Mouse (Mus musculus) forebrain, embryonic 10.5 days (tissue): ENCODE results near the gene Dock4. TPM values are rescaled to one million over a fixed set of nuclear protein-coding genes. Genes with fewer than 3 reads are reported as not detected.

Source experiments
- DNase-seq: peaks from one replicate; pipeline ENCODE4 v3.0.0-alpha.2; 2017; ENCODE audit warnings: low spot score; ENCODE audit errors: extremely low spot score
- H3K27ac ChIP-seq: fragments of 300-500 bp; sonication (generic); 2 replicates; pipeline ENCODE4 v1.5.1; 2016; ENCODE audit warnings: mild to moderate bottlenecking
- H3K27me3 ChIP-seq: fragments of 300-500 bp; sonication (generic); 2 replicates; pipeline ENCODE4 v1.6.1; 2016; ENCODE audit warnings: mild to moderate bottlenecking; ENCODE audit not compliant: poor library complexity, severe bottlenecking
- H3K36me3 ChIP-seq: fragments of 300-500 bp; sonication (generic); replicated peaks from 2 replicates; pipeline ENCODE4 v1.6.1; 2016; ENCODE audit warnings: mild to moderate bottlenecking, moderate library complexity
- H3K4me1 ChIP-seq: fragments of 300-500 bp; sonication (generic); 2 replicates; pipeline ENCODE4 v1.6.1; 2016
- H3K4me3 ChIP-seq: fragments of 300-500 bp; sonication (generic); 2 replicates; pipeline ENCODE4 v1.5.1; 2016; ENCODE audit warnings: mild to moderate bottlenecking, moderate library complexity
- H3K9me3 ChIP-seq: fragments of 300-500 bp; sonication (generic); 2 replicates; pipeline ENCODE4 v1.6.1; 2016; ENCODE audit warnings: mild to moderate bottlenecking, moderate library complexity
- WGBS: fragments of 180-500 bp; shearing (Covaris S2); methylation state at CpG from one replicate; pipeline ENCODE4 v1.1.7; 2016; 5-methylcytosine and 5-hydroxymethylcytosine counted together
- polyA plus RNA-seq: library from polyadenylated mRNA; unstranded; fragments of >200 nt; fragmentation: Nextera tagmentation; extraction: Ambion mirVana; gene quantifications from 2 replicates; pipeline ENCODE4 v1.2.1, GENCODE M21; 2016

Dock4 gene
- polyA plus RNA-seq, 1 experiment from 2014 or later, result 16.2 TPM

GRCm38 (mm10) chr12:40789379-40790361, 343.9 kb downstream of the Dock4 start:
- Histone ChIP-seq H3K27me3 (peaks cover 13% of the 10 kb centered on the region), H3K27ac (no peak overlapping the region), H3K4me3 (no peak overlapping the region), H3K4me1 (peaks cover 54% of the 10 kb centered on the region), H3K9me3 (no peaks in the 10 kb centered on the region), H3K36me3 (no peaks in the 10 kb centered on the region)
- DNase-seq, result no peak
- 57% methylated on average over 10 of the region's 10 CpGs for WGBS

- WGBS, result 71% methylated on average over 5 of the region's 5 CpGs
- H3K27me3 ChIP-seq, result peaks cover 21% of the 10 kb centered on the region
- peaks cover 60% of the 10 kb centered on the region for H3K4me1 ChIP-seq
- H3K9me3 ChIP-seq, result no peaks in the 10 kb centered on the region
- no peak for DNase-seq
- no peaks in the 10 kb centered on the region for H3K36me3 ChIP-seq
- no peak overlapping the region for H3K4me3 ChIP-seq
- no peak overlapping the region for H3K27ac ChIP-seq
Observed at GRCm38 (mm10) chr12:40791221-40791620, 345.5 kb downstream of the Dock4 start.

- H3K36me3 ChIP-seq, result no peaks in the 10 kb centered on the region
- peak overlapping the region; percentile 56; the same call in 1 of the 2 replicates for H3K27ac ChIP-seq
- H3K4me3 ChIP-seq, result no peak overlapping the region
- 15% methylated on average over 10 of the region's 10 CpGs for WGBS
- H3K27me3 ChIP-seq, result peaks cover 31% of the 10 kb centered on the region
- H3K4me1 ChIP-seq, result peaks cover 66% of the 10 kb centered on the region
- H3K9me3 ChIP-seq, result no peaks in the 10 kb centered on the region
- DNase-seq, result no peak
Observed at GRCm38 (mm10) chr12:40792184-40792650, 346.5 kb downstream of the Dock4 start.

- H3K4me1 ChIP-seq, result peaks cover 71% of the 10 kb centered on the region
- 89% methylated on average over 11 of the region's 11 CpGs for WGBS
- H3K27ac ChIP-seq, result no peak overlapping the region
- H3K4me3 ChIP-seq, result no peak overlapping the region
- H3K27me3 ChIP-seq, result peaks cover 31% of the 10 kb centered on the region
- no peaks in the 10 kb centered on the region for H3K9me3 ChIP-seq
- DNase-seq, result no peak
- no peaks in the 10 kb centered on the region for H3K36me3 ChIP-seq
Observed at GRCm38 (mm10) chr12:40794066-40794465, 348.3 kb downstream of the Dock4 start.

- no peak overlapping the region for H3K4me3 ChIP-seq
- no peaks in the 10 kb centered on the region for H3K36me3 ChIP-seq
- no peak overlapping the region for H3K27ac ChIP-seq
- no peak for DNase-seq
- H3K9me3 ChIP-seq, result no peaks in the 10 kb centered on the region
- WGBS, result 89% methylated on average over 3 of the region's 3 CpGs
- H3K27me3 ChIP-seq, result peaks cover 31% of the 10 kb centered on the region
- H3K4me1 ChIP-seq, result peaks cover 64% of the 10 kb centered on the region
Observed at GRCm38 (mm10) chr12:40794756-40795155, 349.0 kb downstream of the Dock4 start.

- WGBS, result 48% methylated on average over 2 of the region's 2 CpGs
Observed at GRCm38 (mm10) chr12:40795768-40796167, 350.0 kb downstream of the Dock4 start.

GRCm38 (mm10) chr12:40796813-40797491, 351.2 kb downstream of the Dock4 start:
- peaks cover 31% of the 10 kb centered on the region for H3K27me3 ChIP-seq
- no peak for DNase-seq
- 66% methylated on average over 14 of the region's 14 CpGs for WGBS

More at GRCm38 (mm10) chr12:40795768-40796167, 350.0 kb downstream of the Dock4 start:
- peaks cover 31% of the 10 kb centered on the region for H3K27me3 ChIP-seq
- peaks cover 58% of the 10 kb centered on the region for H3K4me1 ChIP-seq
- no peak for DNase-seq
- H3K9me3 ChIP-seq, result no peaks in the 10 kb centered on the region
- no peak overlapping the region for H3K4me3 ChIP-seq
- no peak overlapping the region for H3K27ac ChIP-seq
- no peaks in the 10 kb centered on the region for H3K36me3 ChIP-seq

GRCm38 (mm10) chr12:40797561-40798343, 352.0 kb downstream of the Dock4 start:
- DNase-seq, result no peak
- WGBS, result 59% methylated on average over 9 of the region's 9 CpGs

More at GRCm38 (mm10) chr12:40796813-40797491, 351.2 kb downstream of the Dock4 start:
- Histone ChIP-seq H3K4me1 (peaks cover 47% of the 10 kb centered on the region), H3K36me3 (no peaks in the 10 kb centered on the region), H3K27ac (0 out of 2 replicates have a peak overlapping the region, but pooled peaks have one; percentile 20), H3K4me3 (no peak overlapping the region), H3K9me3 (no peaks in the 10 kb centered on the region)

GRCm38 (mm10) chr12:40798344-40799017, 352.7 kb downstream of the Dock4 start:
- Histone ChIP-seq H3K4me1 (peaks cover 35% of the 10 kb centered on the region), H3K9me3 (no peaks in the 10 kb centered on the region), H3K36me3 (no peaks in the 10 kb centered on the region), H3K27me3 (peaks cover 26% of the 10 kb centered on the region), H3K4me3 (no peak overlapping the region), H3K27ac (no peak overlapping the region)
- DNase-seq, result no peak
- 69% methylated on average over 5 of the region's 5 CpGs for WGBS

More at GRCm38 (mm10) chr12:40797561-40798343, 352.0 kb downstream of the Dock4 start:
- H3K9me3 ChIP-seq, result no peaks in the 10 kb centered on the region
- peaks cover 30% of the 10 kb centered on the region for H3K27me3 ChIP-seq
- H3K27ac ChIP-seq, result 0 out of 2 replicates have a peak overlapping the region, but pooled peaks have one; percentile 20
- H3K36me3 ChIP-seq, result no peaks in the 10 kb centered on the region
- H3K4me1 ChIP-seq, result peaks cover 39% of the 10 kb centered on the region
- no peak overlapping the region for H3K4me3 ChIP-seq

GRCm38 (mm10) chr12:40801456-40801855, 355.7 kb downstream of the Dock4 start:
- no peaks in the 10 kb centered on the region for H3K9me3 ChIP-seq
- no peak overlapping the region for H3K27ac ChIP-seq
- H3K27me3 ChIP-seq, result 0 out of 2 replicates have a peak, but pooled peaks cover 8% of the 10 kb centered on the region
- 87% methylated on average over 3 of the region's 3 CpGs for WGBS
- peaks cover 22% of the 10 kb centered on the region for H3K4me1 ChIP-seq
- no peak for DNase-seq
- peaks cover under 1% of the 10 kb centered on the region; the same call in 1 of the 2 replicates for H3K36me3 ChIP-seq
- no peak overlapping the region for H3K4me3 ChIP-seq

GRCm38 (mm10) chr12:40805257-40805656, 359.5 kb downstream of the Dock4 start:
- Histone ChIP-seq H3K36me3 (peaks cover 6% of the 10 kb centered on the region), H3K27me3 (no peaks in the 10 kb centered on the region), H3K27ac (no peak overlapping the region), H3K9me3 (no peaks in the 10 kb centered on the region), H3K4me3 (no peak overlapping the region), H3K4me1 (no peaks in the 10 kb centered on the region)
- DNase-seq, result no peak
- WGBS, result 84% methylated on average over 2 of the region's 2 CpGs
